Mouse (Mus musculus) gastrocnemius, postnatal 10 days (tissue): Measurements from ENCODE around the gene Mapk12. TPM values are rescaled to one million over a fixed set of nuclear protein-coding genes. Genes with fewer than 3 reads are reported as not detected.

Source experiments
- DNase-seq: peaks from one replicate; pipeline ENCODE4 v3.0.0; 2021; ENCODE audit warnings: mixed read lengths
- long read RNA-seq, 2 experiments: library from polyadenylated mRNA; stranded (forward); transcript quantifications; one replicate each; pipeline ENCODE4 v2.0.0; 2021
- total RNA-seq, 2 experiments: library from RNA; stranded (reverse); gene quantifications; 2 replicates each; pipeline ENCODE4 v1.2.3; 2021

Mapk12 gene
- total RNA-seq = 10 to 100 TPM; 76.0 to 77.1 TPM
- long read RNA-seq, experiment 1, transcript Mapk12-201 (12 exons, 1,808 nt) = major isoform, 35 of 103 reads
- long read RNA-seq, experiment 1, transcript Mapk12-203 (11 exons, 1,928 nt) = minor isoform, 10 of 103 reads
- long read RNA-seq, experiment 1, partial matches to known transcripts = 28 of 103 reads
- long read RNA-seq, experiment 1, other reads (novel, unspliced or antisense) = 28 of 103 reads
- long read RNA-seq, experiment 2, transcript Mapk12-201 (12 exons, 1,808 nt) = major isoform, 45 of 131 reads
- long read RNA-seq, experiment 2, transcript Mapk12-203 (11 exons, 1,928 nt) = minor isoform, 14 of 131 reads
- long read RNA-seq, experiment 2, transcript Mapk12-206 (8 exons, 793 nt) = minor isoform, 5 of 131 reads
- long read RNA-seq, experiment 2, partial matches to known transcripts = 37 of 131 reads
- long read RNA-seq, experiment 2, other reads (novel, unspliced or antisense) = 30 of 131 reads

- peak; percentile 71 for DNase-seq
These were observed at the start of gene Mapk12 for GRCm38 (mm10) chr15:89140659-89141252. Gene Mapk12 (minus strand): TSS chr15:89140703.

- no peak for DNase-seq
These were observed 44.4 kb upstream of the Mapk12 start for GRCm38 (mm10) chr15:89184937-89185227.

- DNase-seq = peak; percentile 3
These were observed 43.8 kb upstream of the Mapk12 start for GRCm38 (mm10) chr15:89184141-89184936.

- no peak for DNase-seq
These were observed 42.3 kb upstream of the Mapk12 start for GRCm38 (mm10) chr15:89182842-89183241.

- peak; percentile 33 for DNase-seq
These were observed 41.8 kb upstream of the Mapk12 start for GRCm38 (mm10) chr15:89182328-89182741.

GRCm38 (mm10) chr15:89181561-89182270 lies 41.2 kb upstream of the Mapk12 start:
- DNase-seq = peak; percentile 3

- DNase-seq = peak; percentile 76
These were observed 40.2 kb upstream of the Mapk12 start, which contains the start of gene Plxnb2 for GRCm38 (mm10) chr15:89180571-89181229. Gene Plxnb2 (minus strand): TSS chr15:89180788.

GRCm38 (mm10) chr15:89180081-89180541 lies 39.6 kb upstream of the Mapk12 start:
- no peak for DNase-seq

GRCm38 (mm10) chr15:89179630-89179964 lies 39.1 kb upstream of the Mapk12 start:
- DNase-seq = no peak

- peak; percentile 72 for DNase-seq
These were observed 38.6 kb upstream of the Mapk12 start for GRCm38 (mm10) chr15:89178954-89179629.

GRCm38 (mm10) chr15:89178260-89178860 lies 37.9 kb upstream of the Mapk12 start:
- no peak for DNase-seq

GRCm38 (mm10) chr15:89177576-89178259 lies 37.2 kb upstream of the Mapk12 start:
- no peak for DNase-seq

- peak; percentile 59 for DNase-seq
These were observed 36.6 kb upstream of the Mapk12 start for GRCm38 (mm10) chr15:89177121-89177520.

- no peak for DNase-seq
These were observed 35.1 kb upstream of the Mapk12 start for GRCm38 (mm10) chr15:89175411-89176155.

- DNase-seq = no peak
These were observed 34.4 kb upstream of the Mapk12 start for GRCm38 (mm10) chr15:89174889-89175339.

GRCm38 (mm10) chr15:89173906-89174214 lies 33.4 kb upstream of the Mapk12 start:
- peak; percentile 54 for DNase-seq

GRCm38 (mm10) chr15:89173024-89173905 lies 32.8 kb upstream of the Mapk12 start:
- DNase-seq = peak; percentile 54

- no peak for DNase-seq
These were observed 31.9 kb upstream of the Mapk12 start for GRCm38 (mm10) chr15:89172276-89172935.
